Mouse (Mus musculus) gastrocnemius, postnatal 25 days (tissue): ENCODE results near the gene Wwp2. TPM values are rescaled to one million over a fixed set of nuclear protein-coding genes. Genes with fewer than 3 reads are reported as not detected.
A peak's percentile ranks its signal among the peaks of the same experiment; 100 is the strongest.

Source experiments
- DNase-seq: peaks from one replicate; pipeline ENCODE4 v3.0.0; 2022
- total RNA-seq, 2 experiments: library from RNA; stranded (reverse); gene quantifications; 1 replicate in 1 of 2; 2 replicates in 1 of 2; pipeline ENCODE4 v1.2.3; 2021

Wwp2 gene
- total RNA-seq, 2 experiments from 2014 or later: 13.0 to 16.2 TPM

DNA sequence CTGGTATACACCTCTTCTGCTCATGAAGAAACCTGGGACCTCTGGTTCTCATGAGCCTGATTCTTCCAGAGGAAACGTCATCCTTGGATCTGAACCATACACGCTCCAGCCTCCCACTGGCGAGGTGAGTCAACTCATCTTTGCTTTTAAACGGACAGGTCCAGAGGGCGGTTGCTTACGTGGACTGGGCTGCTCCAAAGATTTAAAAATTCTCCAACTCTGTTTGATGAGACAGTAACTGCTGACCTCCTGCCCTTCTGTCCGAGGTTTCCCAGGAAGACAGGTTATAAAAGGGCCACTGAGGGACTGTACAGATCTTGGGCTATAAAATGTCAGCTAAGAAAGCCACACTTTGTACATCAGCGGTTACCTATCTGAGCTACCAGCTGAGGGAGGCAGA is 5.3 kb upstream of the Wwp2 start:
- no peak for DNase-seq

DNA sequence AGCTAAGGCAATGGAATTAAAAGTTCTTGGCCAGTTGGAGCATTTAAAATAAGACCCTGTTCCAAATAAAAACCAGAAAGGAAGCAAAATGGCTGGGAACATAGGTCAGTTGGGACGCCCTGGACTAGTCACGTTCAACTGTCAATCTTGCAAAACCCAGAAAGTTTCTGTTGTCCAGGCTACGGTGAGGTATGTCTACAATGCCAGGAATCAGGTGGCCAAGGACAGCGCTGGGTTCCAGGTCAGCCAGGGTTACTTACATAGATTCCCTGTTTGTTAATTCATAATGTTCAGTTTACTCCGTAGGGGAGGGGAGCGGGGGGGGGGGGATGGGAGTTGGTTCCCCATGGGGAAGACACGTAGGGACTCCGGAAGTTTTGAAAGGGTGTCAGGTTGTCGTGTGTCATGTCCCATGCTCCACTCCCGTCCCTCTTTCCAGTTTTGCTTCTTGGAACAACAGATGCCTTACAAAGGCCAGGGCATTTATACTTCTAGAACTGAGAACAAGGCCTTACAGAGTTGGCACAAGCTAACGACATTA is 674 bp upstream of the Wwp2 start:
- no peak for DNase-seq

DNA sequence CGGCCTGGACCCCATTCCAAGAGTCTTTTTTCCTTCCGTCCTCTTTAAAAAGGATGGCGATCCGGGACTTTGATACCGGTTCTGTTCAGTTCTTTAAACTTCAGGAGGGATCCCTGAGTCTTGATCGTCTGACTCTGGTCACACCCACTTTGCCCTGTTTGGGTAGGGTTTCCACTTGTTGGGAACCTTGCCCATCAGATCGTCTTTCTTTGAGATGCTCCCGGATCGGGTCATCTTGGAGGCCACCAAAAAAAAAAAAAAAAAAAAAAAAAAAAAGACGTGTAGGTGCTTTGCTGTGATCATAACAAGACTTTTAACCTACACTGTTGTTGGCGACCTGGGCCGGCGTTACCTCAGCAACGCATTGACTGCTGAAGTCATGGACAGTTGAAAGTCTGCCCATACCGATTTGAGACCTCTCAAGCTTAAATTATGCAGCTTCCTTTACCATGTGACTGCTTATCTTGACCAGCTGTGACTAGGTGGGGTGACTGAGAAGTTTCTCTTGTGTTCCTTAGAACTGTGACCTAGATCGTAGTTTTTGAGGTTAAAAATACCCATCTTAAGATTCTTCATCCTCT is 766 bp downstream of the Wwp2 start:
- no peak for DNase-seq

GRCm38 (mm10) chr8:107437711-107438110 is 1.5 kb downstream of the Wwp2 start:
- DNase-seq: no peak

DNA sequence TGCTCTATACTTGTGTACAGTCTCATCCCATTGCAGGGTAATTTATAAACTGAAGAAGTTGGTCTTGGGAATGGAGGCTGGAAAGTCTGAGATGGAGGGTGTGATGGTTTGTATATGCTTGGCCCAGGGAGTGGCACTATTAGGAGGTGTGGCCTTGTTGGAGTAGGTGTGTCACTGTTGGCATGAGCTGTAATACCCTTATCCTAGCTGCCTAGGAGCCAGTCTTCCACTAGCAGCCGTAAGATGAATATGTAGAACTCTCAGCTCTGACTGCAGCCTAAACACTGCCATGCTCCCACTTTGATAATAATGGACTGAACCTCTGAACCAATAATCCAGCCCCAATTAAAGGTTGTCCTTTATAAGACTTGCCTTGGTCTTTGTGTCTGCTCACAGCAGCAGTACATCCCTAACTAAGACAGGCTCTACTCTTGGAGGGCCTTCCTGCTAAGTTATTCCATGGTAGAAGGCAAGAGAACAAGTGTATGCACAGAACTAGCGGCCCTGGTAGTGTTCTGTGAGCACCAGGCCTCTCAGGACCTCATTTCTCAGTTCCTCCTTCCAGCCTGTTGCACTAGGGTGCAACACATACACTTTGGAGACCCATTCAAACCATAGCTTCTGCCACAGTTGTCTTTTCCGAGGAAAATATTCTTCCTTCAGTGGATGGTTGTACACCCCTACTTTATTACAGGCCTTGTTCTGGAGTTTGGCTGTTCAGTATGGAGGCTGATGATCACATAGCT is 3.9 kb downstream of the Wwp2 start:
- DNase-seq: no peak

DNA sequence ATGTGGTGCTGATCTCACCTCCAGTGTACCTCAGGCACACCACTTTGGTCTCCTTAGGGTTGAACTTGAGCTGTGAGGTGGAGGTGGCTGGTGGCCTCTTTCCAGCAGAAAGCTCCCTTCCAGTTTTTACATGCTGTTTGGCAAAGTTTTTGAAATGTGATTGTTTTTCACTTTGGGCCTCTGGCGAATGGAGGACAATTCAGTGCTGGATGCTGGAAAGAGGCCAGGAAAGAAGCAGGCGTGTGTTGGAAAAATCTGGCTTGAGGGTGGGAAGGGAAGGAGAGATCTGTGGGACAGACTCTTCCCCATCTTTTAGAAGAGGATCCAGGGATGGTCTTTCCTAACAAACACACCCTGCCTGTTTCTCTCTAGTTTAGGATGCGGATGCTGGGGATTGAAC is 8.5 kb downstream of the Wwp2 start:
- DNase-seq: peak; percentile 19

- DNase-seq: no peak
Observed at GRCm38 (mm10) chr8:107447713-107448112, 11.5 kb downstream of the Wwp2 start.

DNA sequence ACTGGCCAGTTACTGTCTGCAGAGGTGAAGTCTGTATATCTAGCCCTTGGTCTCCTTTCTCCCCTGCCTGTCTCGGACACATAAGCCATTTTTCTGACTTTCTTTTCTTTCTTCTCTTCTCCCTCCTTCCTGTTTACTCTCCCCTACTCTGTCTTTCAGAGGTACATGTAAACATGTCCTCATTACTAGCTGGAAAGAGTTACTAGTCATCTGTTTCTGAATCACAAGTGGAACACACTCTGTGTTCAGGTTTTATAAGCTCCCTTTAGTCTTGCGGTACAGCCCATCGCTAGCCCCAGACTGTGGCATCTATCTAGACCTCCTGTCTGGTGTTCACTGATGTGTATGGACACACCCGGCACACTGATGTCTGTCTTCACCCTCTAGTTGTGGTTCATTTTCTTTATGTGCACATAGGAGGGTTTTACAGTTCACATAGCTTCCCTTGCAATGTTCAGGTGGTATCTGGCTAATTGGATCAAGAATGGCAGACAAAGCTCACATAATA is 12.3 kb downstream of the Wwp2 start:
- no peak for DNase-seq

DNA sequence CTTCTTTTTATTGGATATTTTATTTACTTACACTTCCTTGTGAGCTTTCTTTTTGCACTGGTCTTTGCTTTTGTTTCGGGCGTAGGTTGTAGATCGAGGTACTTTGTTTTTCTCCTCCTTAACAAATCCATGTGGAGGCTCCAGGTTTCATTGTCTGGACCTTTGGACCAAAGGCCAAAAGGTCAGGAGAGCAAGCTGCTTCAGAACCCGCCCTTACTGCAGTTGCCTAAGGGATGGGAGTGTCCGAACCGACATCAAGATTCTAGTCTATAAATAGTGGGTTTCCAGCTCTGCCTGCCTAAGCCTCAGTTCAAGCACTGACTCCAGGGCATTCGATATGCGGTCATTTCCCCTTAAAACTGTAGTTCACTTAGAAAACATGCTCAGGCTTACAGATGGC is 13.0 kb downstream of the Wwp2 start:
- DNase-seq: no peak

GRCm38 (mm10) chr8:107449655-107450054 is 13.5 kb downstream of the Wwp2 start:
- DNase-seq: no peak

GRCm38 (mm10) chr8:107451414-107452066 is 15.4 kb downstream of the Wwp2 start:
- DNase-seq: no peak

- DNase-seq: no peak
Observed at GRCm38 (mm10) chr8:107453386-107453785, 17.2 kb downstream of the Wwp2 start.

GRCm38 (mm10) chr8:107455268-107455667 is 19.1 kb downstream of the Wwp2 start:
- no peak for DNase-seq

DNA sequence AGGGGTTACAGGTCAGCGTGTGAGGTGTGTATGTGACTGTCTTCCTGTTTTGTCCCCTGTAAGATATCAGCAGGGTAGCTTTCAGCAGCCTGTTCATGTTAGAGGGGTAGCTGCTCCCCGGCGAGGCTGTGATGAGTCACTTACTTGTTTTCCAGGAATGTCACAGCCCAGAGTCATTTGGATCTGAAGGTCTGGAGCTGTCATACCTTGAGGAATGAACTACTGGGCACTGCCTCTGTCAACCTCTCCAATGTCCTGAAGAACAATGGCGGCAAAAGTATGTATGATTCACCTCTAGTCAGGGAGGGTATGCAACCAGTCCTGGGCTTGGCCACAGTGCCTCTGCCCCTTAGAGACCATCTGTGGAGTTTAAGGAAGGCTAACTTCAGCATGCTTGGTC is 21.6 kb downstream of the Wwp2 start:
- no peak for DNase-seq

DNA sequence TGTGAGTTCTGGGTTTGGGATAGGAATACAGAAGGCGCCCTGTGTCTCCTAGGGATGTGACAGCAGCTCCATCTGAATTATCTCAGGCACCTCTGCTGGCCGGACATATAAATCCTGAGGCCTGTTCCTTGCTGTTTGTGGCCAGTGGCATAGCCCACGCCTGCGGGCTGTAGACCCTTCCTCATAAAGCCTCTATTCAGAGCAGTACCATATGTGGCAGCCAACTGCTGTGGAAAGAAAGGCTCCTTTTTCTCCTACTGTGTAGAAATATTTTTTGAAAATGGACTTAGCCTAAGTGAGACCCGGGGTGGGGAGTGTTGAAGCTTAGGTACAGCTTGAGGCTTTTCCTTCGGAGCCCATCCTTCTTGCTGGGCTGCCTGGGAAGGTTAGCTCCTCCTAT is 22.1 kb downstream of the Wwp2 start:
- DNase-seq: no peak

DNA sequence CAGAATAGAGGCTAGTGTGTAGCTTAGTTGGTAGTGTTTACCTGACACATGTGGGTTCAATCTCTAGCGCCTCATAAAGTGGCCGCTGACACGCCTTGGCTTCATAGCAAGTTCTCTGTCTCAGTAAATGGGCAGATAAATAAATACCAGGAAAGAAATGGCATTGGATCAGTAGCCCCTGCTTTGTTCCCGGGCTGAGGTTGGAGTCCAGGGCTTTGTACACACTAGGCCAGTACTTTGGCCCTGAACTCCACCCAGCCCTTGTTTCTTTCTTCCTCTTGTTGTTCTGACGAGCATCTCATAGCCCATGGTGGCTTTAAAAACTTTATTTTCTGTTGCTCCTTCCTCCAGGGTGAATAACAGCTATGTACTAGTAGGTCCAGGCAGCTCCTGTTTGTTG is 26.3 kb downstream of the Wwp2 start:
- DNase-seq: no peak

DNA sequence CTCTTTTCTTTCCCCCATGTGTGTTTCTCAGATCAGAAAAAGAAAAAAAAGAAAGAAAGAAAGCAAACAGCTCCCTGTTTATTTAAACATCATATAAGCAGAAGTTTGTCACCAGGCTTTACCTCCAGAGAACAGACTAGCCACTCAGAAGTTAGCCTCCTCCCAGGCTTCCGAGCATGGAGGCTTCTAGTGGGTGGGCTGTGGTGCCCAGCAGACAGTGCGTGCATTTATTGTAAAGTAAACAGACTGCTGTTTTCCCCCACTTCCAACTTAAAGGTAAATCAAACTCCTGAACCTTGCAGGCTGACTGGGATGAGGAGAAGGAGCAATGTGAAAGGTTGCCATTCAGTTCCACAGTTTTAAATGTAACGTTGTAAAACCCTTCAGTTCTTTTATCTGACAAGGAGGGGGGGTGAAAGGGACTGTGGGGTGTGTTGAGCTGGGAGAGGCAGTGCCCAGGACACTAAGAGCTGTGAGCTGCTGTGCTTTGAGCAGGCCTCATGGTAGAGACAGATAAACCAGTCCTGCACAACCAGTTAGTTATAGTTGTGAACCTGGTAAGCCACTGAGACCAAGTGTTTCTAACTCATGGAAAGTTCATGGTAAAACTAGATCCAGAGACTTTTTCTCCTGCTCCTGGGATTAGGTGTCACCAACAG is 29.3 kb downstream of the Wwp2 start:
- DNase-seq: no peak

DNA sequence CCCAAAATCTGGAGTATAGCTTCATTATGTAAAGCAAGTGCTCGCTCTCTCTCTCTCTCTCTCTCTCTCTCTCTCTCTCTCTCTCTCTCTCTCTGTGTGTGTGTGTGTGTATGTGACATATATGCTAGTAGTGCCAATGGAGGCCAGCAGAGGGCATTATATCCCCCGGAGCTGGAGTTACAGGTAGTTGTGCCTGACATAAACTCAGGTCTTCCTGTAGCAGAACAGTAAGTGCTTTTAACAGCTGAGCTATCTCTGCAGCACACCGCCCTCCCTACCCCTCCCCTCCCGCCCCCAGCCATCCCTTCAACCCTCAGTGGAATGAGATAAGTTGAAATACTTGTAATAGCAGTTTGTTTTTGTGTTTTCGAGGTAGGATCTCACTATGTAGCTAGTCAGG is 30.5 kb downstream of the Wwp2 start:
- no peak for DNase-seq

DNA sequence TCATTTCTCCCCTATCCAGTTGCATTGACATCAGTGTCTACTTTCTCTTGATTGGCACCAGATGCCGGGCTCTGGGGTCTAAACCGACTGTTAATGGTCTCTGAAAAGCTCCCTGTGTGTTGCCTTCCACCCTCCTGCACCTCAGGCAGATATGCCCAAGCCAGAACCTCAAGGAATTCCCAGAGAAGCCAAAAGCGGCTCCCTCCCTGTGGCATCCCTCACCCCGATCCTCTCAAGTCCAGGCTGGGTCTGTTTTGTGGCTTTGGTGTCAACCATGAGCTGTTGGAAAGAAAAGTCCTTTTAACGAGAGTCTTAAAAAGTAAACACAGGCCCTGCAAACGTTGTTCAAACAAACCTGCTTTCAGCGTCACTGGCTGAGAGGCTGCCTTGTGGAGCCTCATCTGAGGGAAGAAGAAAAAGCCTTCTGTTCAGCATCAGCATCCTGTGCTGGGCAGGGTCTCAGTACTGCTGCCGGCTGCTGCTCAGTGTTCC is 32.7 kb downstream of the Wwp2 start:
- DNase-seq: no peak

GRCm38 (mm10) chr8:107470302-107470701 is 34.1 kb downstream of the Wwp2 start:
- DNase-seq: no peak

GRCm38 (mm10) chr8:107472403-107473100 is 36.4 kb downstream of the Wwp2 start:
- no peak for DNase-seq

GRCm38 (mm10) chr8:107473369-107473768 is 37.2 kb downstream of the Wwp2 start:
- no peak for DNase-seq
